Mouse (Mus musculus): Measurements from ENCODE around the gene 4930402H24Rik.

- TF ChIP-seq CTCF (IDR thresholded peaks at IDR 0.05; ENCODE audit: extremely low read depth, insufficient read depth, insufficient read length, insufficient replicate concordance) = no peak
- no peak for TF ChIP-seq POLR2A (IDR thresholded peaks at IDR 0.05; ENCODE audit: low read depth, low read length)
Measured at GRCm38 (mm10) chr2:130829496-130829895, 76.7 kb downstream of the 4930402H24Rik start.

Measured in spleen, adult 2 months (tissue).